Mouse (Mus musculus) hematopoietic stem cell, adult 5-6 weeks (primary cell): ENCODE measurements at regions not wholly inside any gene's neighbourhood (a gene's known extent, or its start where the extent isn't known, plus 50 kb on each side); places are given as distances from the start of the nearest gene placed in this dataset.
"Not testable (repeated sequence)": the region's sequence is repeated elsewhere in the genome, so short reads cannot be mapped to it uniquely, and the experiment has no call there.

Source experiments
- ATAC-seq, 2 experiments: fragments of 125-278 bp in 1 of 2; replicated peaks in 1 of 2; 2 replicates each; pipeline ENCODE4 v1.8.0; 2016 to 2017; ENCODE audit warnings: inconsistent platforms in 2 of 2, mild to moderate bottlenecking in 2 of 2, moderate number of reproducible peaks in 2 of 2, low read depth in 1 of 2, moderate TSS enrichment in 1 of 2; ENCODE audit not compliant: low FRiP score in 2 of 2, poor library complexity in 2 of 2, severe bottlenecking in 2 of 2, insufficient read depth in 1 of 2, low TSS enrichment in 1 of 2

GRCm38 (mm10) chr3:14999914-15000313 is 113.8 kb downstream of the Car2 start:
- ATAC-seq, result no peak

GRCm38 (mm10) chr3:15000657-15001056 is 114.6 kb downstream of the Car2 start:
- ATAC-seq, result no peak

GRCm38 (mm10) chr3:15007821-15008220 is 121.7 kb downstream of the Car2 start:
- peak; percentile 24 to 45; a peak in 1 of 4 replicates for ATAC-seq

GRCm38 (mm10) chr3:15008501-15008900 is 122.4 kb downstream of the Car2 start:
- no peak for ATAC-seq

- no peak for ATAC-seq
Measured at GRCm38 (mm10) chr3:15009747-15010146, 123.7 kb downstream of the Car2 start.

GRCm38 (mm10) chr3:15016621-15017020 is 130.5 kb downstream of the Car2 start:
- ATAC-seq, result no peak

- no peak for ATAC-seq
Measured at GRCm38 (mm10) chr3:15022773-15023172, 136.7 kb downstream of the Car2 start.

- ATAC-seq, result no peak
Measured at GRCm38 (mm10) chr3:15040866-15041528, 154.9 kb downstream of the Car2 start.

GRCm38 (mm10) chr3:15053968-15054367 is 167.9 kb downstream of the Car2 start:
- no peak for ATAC-seq

GRCm38 (mm10) chr3:15055516-15056256 is 169.6 kb downstream of the Car2 start:
- not testable (repeated sequence) for ATAC-seq

- not testable (repeated sequence) for ATAC-seq
Measured at GRCm38 (mm10) chr3:15056788-15057585, 170.9 kb downstream of the Car2 start.

- no peak for ATAC-seq
Measured at GRCm38 (mm10) chr3:15065681-15066080, 179.6 kb downstream of the Car2 start.

- no peak for ATAC-seq
Measured at GRCm38 (mm10) chr3:15068256-15068655, 182.2 kb downstream of the Car2 start.

GRCm38 (mm10) chr3:15071030-15071883 is 185.2 kb downstream of the Car2 start:
- ATAC-seq, result no peak

GRCm38 (mm10) chr3:15073405-15073804 is 187.3 kb downstream of the Car2 start:
- peak; percentile 78 to 86 for ATAC-seq

- no peak for ATAC-seq
Measured at GRCm38 (mm10) chr3:15073847-15074246, 187.8 kb downstream of the Car2 start.

- ATAC-seq, result no peak
Measured at GRCm38 (mm10) chr3:15074949-15075348, 188.9 kb downstream of the Car2 start.
